Mouse (Mus musculus) cerebellum, adult 2 months (tissue): ENCODE measurements around the gene Ptges3l.

Source experiments
- CTCF ChIP-seq: fragments of 200-500 bp; IDR thresholded peaks from 2 replicates; pipeline ENCODE4 v1.5.1; 2011; ENCODE audit warnings: low read depth, mild to moderate bottlenecking, control low read depth, low read length, moderate library complexity, borderline replicate concordance; ENCODE audit not compliant: insufficient read depth
- POLR2A ChIP-seq: fragments of 200-500 bp; IDR thresholded peaks from 2 replicates; pipeline ENCODE4 v1.6.1; 2011; ENCODE audit warnings: low read length, control low read depth, borderline replicate concordance; ENCODE audit not compliant: insufficient read depth

DNA sequence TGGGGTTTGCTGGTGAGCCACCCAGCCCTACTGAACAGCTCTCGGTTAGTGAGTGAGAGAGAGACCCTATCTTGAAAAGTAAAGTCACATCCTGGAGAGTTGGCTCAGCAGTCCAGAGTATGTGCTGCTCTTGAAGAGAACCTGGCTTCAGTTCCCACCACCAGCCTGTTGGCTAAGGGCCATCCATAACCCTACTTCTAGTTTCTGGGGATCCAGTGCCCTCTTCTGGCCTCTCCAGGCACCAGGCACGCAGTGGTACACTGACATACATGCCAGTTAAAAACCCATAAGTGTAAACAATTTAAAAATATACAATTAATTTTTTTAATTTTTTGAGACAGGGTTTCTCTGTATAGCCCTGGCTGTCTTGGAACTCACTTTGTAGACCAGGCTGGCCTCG, 25.3 kb upstream of the Ptges3l start:
- no peak for TF ChIP-seq CTCF
- no peak for TF ChIP-seq POLR2A
